ENCODE assay signal across 10 mouse cellular contexts in the genomic region with DNA sequence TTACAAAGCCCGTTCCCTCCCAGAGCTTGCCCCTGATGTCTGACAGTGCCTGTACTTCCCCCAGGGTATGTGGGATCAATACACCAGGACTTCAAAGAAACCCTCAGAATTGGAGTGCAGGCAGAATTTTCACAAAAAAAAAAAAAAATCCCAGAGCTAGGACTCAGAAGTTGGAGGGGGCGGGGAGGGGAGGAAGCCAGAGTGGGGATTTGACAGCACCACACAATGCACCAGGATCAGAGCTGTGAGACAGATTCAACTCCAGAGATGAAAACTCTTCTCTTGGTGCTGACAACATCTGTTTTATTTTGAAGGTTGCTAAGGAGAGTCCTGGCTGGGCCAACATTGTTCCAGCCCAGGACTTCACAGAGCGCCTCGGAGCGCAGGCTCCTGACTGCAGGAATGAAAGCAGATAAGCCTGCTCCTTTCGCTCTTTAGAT. TPM values are rescaled to one million over a fixed set of nuclear protein-coding genes. Genes with fewer than 3 reads are reported as not detected.
A peak's percentile ranks its signal among the peaks of the same experiment; 100 is the strongest.
DNase-seq lines count a peak whose midpoint lies in the region; ATAC-seq and TF ChIP-seq lines count a peak whose summit lies in the region.
"Had no signal": no experiment of that assay in that cellular context is flagged by ENCODE, and none has a peak within 500 bp of the region (broad histone marks: within the 10 kb centered on the region; RNA-seq: fewer than 3 reads in every experiment).

No protein-coding gene starts in this region.

- no peak overlapping the region for H3K4me2 ChIP-seq in lung, embryonic 14.5 days
- H3K4me2 ChIP-seq in heart, embryonic 14.5 days (ENCODE audit: low read length) = peak overlapping the region; percentile 39
- no peak overlapping the region for H3K4me2 ChIP-seq in limb, embryonic 15.5 days
- H3K4me2 ChIP-seq: neural tube, embryonic 15.5 days had no signal

- ATAC-seq in lung, embryonic 14.5 days (ENCODE audit: insufficient read depth) = peak; percentile 53
- peak; percentile 89 for ATAC-seq in heart, embryonic 14.5 days (ENCODE audit: insufficient number of reproducible peaks, insufficient read depth, low FRiP score, low read depth)
- peak; percentile 46; the same call in 1 of the 2 replicates for ATAC-seq in limb, embryonic 15.5 days (ENCODE audit: insufficient number of reproducible peaks, low FRiP score, low TSS enrichment, low read depth)
- ATAC-seq in frontal cortex, adult (ENCODE audit: low TSS enrichment) = no peak

- no peak overlapping the region for H3K9ac ChIP-seq in lung, embryonic 14.5 days
- H3K9ac ChIP-seq in heart, embryonic 14.5 days (ENCODE audit: low read length) = peak overlapping the region; percentile 51; the same call in 1 of the 2 replicates
- H3K9ac ChIP-seq in limb, embryonic 15.5 days = no peak overlapping the region
- H3K9ac ChIP-seq: neural tube, embryonic 15.5 days had no signal

- no peak overlapping the region for H3K4me3 ChIP-seq in lung, embryonic 14.5 days (ENCODE audit: low read depth, low read length)
- no peak overlapping the region for H3K4me3 ChIP-seq in lung, adult 2 months (replicated peaks; ENCODE audit: extremely low read depth, low read depth, low read length)
- H3K4me3 ChIP-seq in heart, embryonic 14.5 days (ENCODE audit: control insufficient read depth in 1 of 2, insufficient read depth in 1 of 2, low read depth in 1 of 2, low read length in 2 of 2) = no peak overlapping the region
- no peak overlapping the region for H3K4me3 ChIP-seq in limb, embryonic 15.5 days
- H3K4me3 ChIP-seq: neural tube, embryonic 15.5 days had no signal

- H3K27me3 ChIP-seq in lung, embryonic 14.5 days (ENCODE audit: insufficient read depth, low read length) = no peaks in the 10 kb centered on the region
- no peaks in the 10 kb centered on the region for H3K27me3 ChIP-seq in heart, embryonic 14.5 days (ENCODE audit: control insufficient read depth, insufficient read depth, low read length)
- H3K27me3 ChIP-seq in limb, embryonic 15.5 days = no peaks in the 10 kb centered on the region
- H3K27me3 ChIP-seq: CH12.LX; neural tube, embryonic 15.5 days had no signal

- peak overlapping the region; percentile 61 for H3K27ac ChIP-seq in lung, embryonic 14.5 days (ENCODE audit: low read depth)
- peak overlapping the region; percentile 75 to 84 for H3K27ac ChIP-seq in heart, embryonic 14.5 days (replicated peaks in 1 of 2; ENCODE audit: control insufficient read depth in 1 of 2, insufficient read depth in 1 of 2, low read depth in 2 of 2, low read length in 2 of 2)
- peak overlapping the region; percentile 19; the same call in 1 of the 2 replicates for H3K27ac ChIP-seq in limb, embryonic 15.5 days
- H3K27ac ChIP-seq: neural tube, embryonic 15.5 days had no signal

- peaks cover 5% of the 10 kb centered on the region; the same call in 1 of the 2 replicates for H3K4me1 ChIP-seq in lung, embryonic 14.5 days (ENCODE audit: insufficient read depth)
- H3K4me1 ChIP-seq in lung, adult 2 months (ENCODE audit: control insufficient read depth, insufficient read depth, low read length) = peaks cover 37% of the 10 kb centered on the region
- H3K4me1 ChIP-seq in heart, embryonic 14.5 days (ENCODE audit: control insufficient read depth in 2 of 2, insufficient read depth in 2 of 2, low read length in 2 of 2) = peaks cover 46 to 76% of the 10 kb centered on the region in 2 experiments
- H3K4me1 ChIP-seq in limb, embryonic 15.5 days = peaks cover 27% of the 10 kb centered on the region

- WGBS in lung, embryonic 14.5 days = 45% methylated on average over 6 of the region's 6 CpGs
- 34% methylated on average over 6 of the region's 6 CpGs for WGBS in lung, adult 2 months
- 4% methylated on average over 6 of the region's 6 CpGs for WGBS in heart, embryonic 14.5 days
- WGBS in limb, embryonic 15.5 days = 57% methylated on average over 6 of the region's 6 CpGs

- TF ChIP-seq CTCF in lung, embryonic 14.5 days (IDR thresholded peaks at IDR 0.05; ENCODE audit: low read depth) = no peak
- no peak for TF ChIP-seq CTCF in lung, adult 2 months (IDR thresholded peaks at IDR 0.05; ENCODE audit: insufficient read depth, low read length)

- H3K36me3 ChIP-seq in lung, embryonic 14.5 days (ENCODE audit: insufficient read depth) = peaks cover 22% of the 10 kb centered on the region; the same call in 1 of the 2 replicates
- H3K36me3 ChIP-seq in heart, embryonic 14.5 days (ENCODE audit: control insufficient read depth, insufficient read depth, low read length) = peaks cover 19% of the 10 kb centered on the region
- H3K36me3 ChIP-seq in limb, embryonic 15.5 days = peaks cover 24% of the 10 kb centered on the region

- no peaks in the 10 kb centered on the region for H3K9me3 ChIP-seq in lung, embryonic 14.5 days (ENCODE audit: low read depth, low read length)
- no peaks in the 10 kb centered on the region for H3K9me3 ChIP-seq in heart, embryonic 14.5 days (ENCODE audit: control insufficient read depth, low read length)
- no peaks in the 10 kb centered on the region for H3K9me3 ChIP-seq in limb, embryonic 15.5 days
- H3K9me3 ChIP-seq: neural tube, embryonic 15.5 days had no signal

- peak; percentile 50 for DNase-seq in lung, embryonic 14.5 days
- no peak for DNase-seq in lung, adult 2 months
- DNase-seq in layer of hippocampus, postnatal 36 days = no peak
- no peak for DNase-seq in right cerebral cortex, adult 18-20 months
- DNase-seq in cerebellum, adult 9-10 months = no peak

- TF ChIP-seq POLR2A in lung, adult 2 months (IDR thresholded peaks at IDR 0.05; ENCODE audit: borderline replicate concordance, extremely low read depth, low read depth, low read length) = no peak

RNA-seq across cellular contexts. Expression of a gene that starts 39.3 kb away (rescaled TPM):
- 7.5 and 7.9 TPM in 2 replicates for polyA plus RNA-seq in lung, embryonic 14.5 days (2014; fragmentation: Nextera tagmentation; extraction: Ambion mirVana)
- 63.0 and 81.5 TPM in 2 replicates for polyA plus RNA-seq in lung, adult 2 months (2012; rRNA removed)
- polyA plus RNA-seq in heart, embryonic 14.5 days (2014; fragmentation: Nextera tagmentation; extraction: Ambion mirVana) = 10.0 and 10.2 TPM in 2 replicates
- 7.8 and 8.2 TPM in 2 replicates for polyA plus RNA-seq in limb, embryonic 15.5 days (2015; fragmentation: Nextera tagmentation; extraction: Ambion mirVana)
- 10 to 100 TPM in 1 of 2 experiments, 1 to 10 TPM in 1; 9.4 to 12.1 TPM for total RNA-seq in layer of hippocampus, postnatal 36 days (2021)
- total RNA-seq: CH12.LX had no signal

RNA-seq across cellular contexts. Expression of a gene that starts 41.5 kb away (rescaled TPM):
- 0.07 and 0.17 TPM in 2 replicates for polyA plus RNA-seq in lung, embryonic 14.5 days (2014; fragmentation: Nextera tagmentation; extraction: Ambion mirVana)
- polyA plus RNA-seq in lung, adult 2 months (2012; rRNA removed) = 1.5 and 1.8 TPM in 2 replicates
- 0.27 and 0.62 TPM in 2 replicates for polyA plus RNA-seq in heart, embryonic 14.5 days (2014; fragmentation: Nextera tagmentation; extraction: Ambion mirVana)
- polyA plus RNA-seq in limb, embryonic 15.5 days (2015; fragmentation: Nextera tagmentation; extraction: Ambion mirVana) = 0.23 and 0.37 TPM in 2 replicates
- under 1 TPM; 0.25 to 0.48 TPM for total RNA-seq in layer of hippocampus, postnatal 36 days (2021)
- total RNA-seq: CH12.LX had no signal
- polyA plus RNA-seq: neural tube, embryonic 15.5 days had no signal

Comparison
In these comparisons a context has a peak if more than half of its experiments do, and no peak if none do; other contexts are left out.
1. H3K27ac ChIP-seq: peak in every context shown above with its lines; median percentile 80 in heart, embryonic 14.5 days; 61 in lung, embryonic 14.5 days; 19 in limb, embryonic 15.5 days.